Mouse (Mus musculus) right cerebral cortex, postnatal 10 days (tissue): ENCODE measurements around the gene Strbp.
"Not testable (repeated sequence)": the region's sequence is repeated elsewhere in the genome, so short reads cannot be mapped to it uniquely, and the experiment has no call there.

Experiments
- DNase-seq, 2 experiments: peaks; one replicate each; pipeline ENCODE4 v3.0.0; 2021; ENCODE audit warnings: low spot score in 2 of 2

Strbp gene

DNA sequence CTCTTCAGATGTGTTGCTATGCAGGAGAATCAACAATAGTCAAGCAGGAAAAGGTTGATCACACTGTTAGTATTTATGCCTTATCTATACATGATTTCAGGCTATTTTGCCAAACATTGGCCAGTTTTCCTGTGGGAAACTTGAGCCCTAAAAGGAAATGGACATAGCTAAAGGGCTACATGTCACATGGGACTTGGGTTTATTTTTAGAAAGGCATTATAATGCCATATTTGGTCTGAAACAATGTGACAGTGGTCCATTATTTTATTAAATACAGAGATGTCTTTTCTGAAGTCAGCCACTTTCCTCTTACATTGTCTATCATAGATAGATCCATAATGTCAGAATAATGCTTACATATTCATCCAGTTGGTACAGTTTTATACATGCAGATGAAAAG lies 176.1 kb downstream of the Strbp start:
- DNase-seq: no peak

DNA sequence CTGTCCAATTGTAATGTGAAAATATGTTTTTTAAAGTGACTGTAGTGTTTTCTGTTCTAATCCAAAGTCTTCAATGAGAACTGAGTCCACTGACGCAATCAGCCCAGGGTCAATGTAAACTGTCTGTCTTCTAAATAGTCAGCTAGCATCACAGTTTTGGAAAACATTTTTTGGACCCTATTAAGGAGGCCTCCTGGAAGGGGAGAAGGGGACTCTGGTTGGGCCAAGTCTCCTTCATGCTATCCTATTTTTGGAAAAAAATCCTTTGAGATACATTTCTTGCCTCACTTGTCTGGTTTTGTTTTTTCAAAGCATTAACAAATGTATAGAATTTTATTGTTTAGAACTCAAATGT lies 184.4 kb downstream of the Strbp start:
- DNase-seq: no peak

- no peak for DNase-seq
These were observed 184.9 kb downstream of the Strbp start for GRCm38 (mm10) chr2:37518561-37519285.

DNA sequence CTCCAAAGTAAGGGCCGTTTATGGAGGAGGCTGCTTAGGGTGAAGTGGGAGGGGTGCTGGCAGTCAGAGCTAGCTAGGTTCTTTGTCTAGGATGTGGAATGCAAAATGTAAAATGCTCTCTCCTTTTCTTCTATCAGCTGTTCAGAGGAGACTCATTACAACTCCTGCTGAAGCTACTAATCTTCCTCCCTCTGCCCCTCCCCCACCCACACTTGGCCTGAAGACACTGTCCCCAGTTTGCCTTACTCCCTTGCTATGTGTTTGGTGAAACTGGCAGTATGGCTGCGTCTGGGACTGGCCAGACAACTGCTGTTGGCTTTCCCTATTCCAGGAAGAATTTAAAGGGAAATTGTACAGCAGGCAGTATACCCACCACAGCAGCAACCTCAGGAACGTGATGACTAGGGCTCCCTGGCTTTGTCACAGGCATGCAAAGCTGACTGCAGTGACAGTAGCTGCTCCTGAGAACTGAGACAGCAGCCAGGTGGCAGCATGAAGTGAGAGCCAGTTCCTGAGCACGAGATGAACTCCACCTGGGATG lies 186.7 kb downstream of the Strbp start:
- peak; percentile 60 to 68 for DNase-seq

GRCm38 (mm10) chr2:37516030-37516710 lies 187.5 kb downstream of the Strbp start, which contains the start of gene Gpr21:
TSS of gene Gpr21 (plus strand) at chr2:37516332.
- DNase-seq: peak; percentile 31 to 48

- DNase-seq: no peak
These were observed 192.3 kb downstream of the Strbp start for GRCm38 (mm10) chr2:37511134-37511901.

DNA sequence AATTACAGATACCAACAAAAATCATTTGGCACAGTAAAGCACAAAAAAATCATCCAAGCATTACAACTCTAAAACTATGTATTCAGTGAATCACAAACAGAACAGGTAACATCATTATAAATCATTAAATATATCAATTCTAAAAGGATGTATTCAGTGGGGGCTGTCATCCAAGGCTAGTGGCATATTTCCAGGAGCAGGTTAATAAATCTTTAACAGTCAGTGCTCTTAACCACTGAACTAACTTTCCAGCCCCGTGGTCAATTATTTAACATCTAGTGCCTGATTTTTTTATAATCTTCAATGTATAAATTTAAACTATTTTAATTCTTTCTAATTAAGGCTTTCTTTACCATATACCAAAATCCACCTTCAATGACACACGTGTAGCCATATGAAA lies 197.8 kb downstream of the Strbp start:
- not testable (repeated sequence) for DNase-seq

GRCm38 (mm10) chr2:37497321-37497720 lies 206.3 kb downstream of the Strbp start:
- DNase-seq: no peak

- DNase-seq: no peak
These were observed 214.7 kb downstream of the Strbp start for GRCm38 (mm10) chr2:37488956-37489355.

DNA sequence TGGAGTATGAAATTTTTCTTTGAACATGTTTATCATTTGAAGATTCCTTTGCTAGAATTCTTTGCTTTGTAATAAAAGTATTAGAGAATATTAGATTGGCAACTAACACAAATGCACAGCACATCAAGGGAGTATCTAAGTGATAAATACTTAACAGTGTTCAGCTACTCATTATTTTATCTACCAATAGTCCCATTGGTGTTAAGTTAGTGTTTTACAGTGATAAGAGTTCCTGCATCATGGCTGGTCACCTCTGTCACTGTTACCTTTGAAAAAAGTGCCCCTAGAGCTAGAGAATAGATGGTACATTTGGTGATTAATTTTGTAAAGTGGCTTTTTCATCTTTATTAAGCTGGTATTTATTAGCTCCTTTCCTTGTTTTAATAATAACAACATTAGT lies 217.3 kb downstream of the Strbp start:
- no peak for DNase-seq

DNA sequence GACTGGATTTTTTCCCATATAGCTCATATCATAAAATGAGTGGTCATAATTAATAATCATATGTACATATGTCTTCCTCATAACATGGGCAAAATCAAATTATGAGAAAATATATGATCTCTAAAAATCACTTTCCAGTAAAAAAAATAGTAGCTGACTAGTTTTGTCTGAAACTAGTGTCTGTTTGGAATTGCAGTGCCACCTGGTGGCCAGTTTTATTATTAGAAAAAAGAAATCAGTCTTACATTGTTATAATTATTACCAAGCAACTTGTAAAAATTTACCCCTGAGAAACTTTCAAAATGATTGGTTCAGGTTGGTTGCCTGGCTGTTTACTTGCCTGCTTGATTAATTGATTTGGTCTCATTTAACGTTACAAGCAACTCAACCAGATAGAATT lies 218.3 kb downstream of the Strbp start:
- DNase-seq: no peak

DNA sequence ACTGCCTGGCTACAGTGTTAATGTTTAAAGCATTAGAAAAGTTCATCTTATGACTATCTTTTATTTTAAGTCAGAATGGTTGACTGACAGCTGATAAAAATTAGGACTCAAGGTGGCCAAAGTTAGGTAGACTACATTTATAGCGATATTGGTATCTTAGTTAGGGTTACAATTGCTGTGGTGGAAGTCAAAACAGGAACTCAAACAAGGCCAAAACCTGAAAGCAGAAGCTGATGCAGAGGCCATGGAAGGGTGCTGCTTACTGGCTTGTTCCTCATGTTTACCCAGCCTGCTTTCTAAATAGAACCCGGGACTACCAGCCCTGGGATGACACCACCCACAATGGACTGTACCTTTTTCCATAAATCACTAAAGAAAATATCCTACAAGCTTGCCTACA lies 219.5 kb downstream of the Strbp start:
- DNase-seq: no peak

- no peak for DNase-seq
These were observed 223.6 kb downstream of the Strbp start for GRCm38 (mm10) chr2:37480039-37480438.

GRCm38 (mm10) chr2:37479559-37479958 lies 224.1 kb downstream of the Strbp start:
- no peak for DNase-seq

GRCm38 (mm10) chr2:37466266-37466665 lies 237.4 kb downstream of the Strbp start:
- no peak for DNase-seq

DNA sequence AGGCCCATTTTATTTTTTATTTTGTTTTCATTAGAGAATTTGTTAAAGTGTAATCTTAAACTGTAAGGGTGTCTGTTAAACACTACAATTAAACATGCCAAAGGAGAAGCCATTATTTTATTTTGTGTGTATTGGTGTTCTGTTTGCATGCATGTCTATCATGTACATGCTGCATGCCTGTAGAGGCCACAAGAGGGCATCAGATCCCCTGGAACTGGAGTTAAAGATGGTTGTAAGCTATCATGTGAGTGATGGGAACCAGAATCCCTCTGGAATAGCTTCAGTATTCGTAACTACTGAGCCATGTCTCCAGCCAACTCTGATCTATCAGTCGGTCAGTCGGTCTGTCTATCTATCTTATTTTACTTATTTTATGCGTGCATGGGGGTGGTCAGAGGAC lies 243.0 kb downstream of the Strbp start:
- DNase-seq: no peak

DNA sequence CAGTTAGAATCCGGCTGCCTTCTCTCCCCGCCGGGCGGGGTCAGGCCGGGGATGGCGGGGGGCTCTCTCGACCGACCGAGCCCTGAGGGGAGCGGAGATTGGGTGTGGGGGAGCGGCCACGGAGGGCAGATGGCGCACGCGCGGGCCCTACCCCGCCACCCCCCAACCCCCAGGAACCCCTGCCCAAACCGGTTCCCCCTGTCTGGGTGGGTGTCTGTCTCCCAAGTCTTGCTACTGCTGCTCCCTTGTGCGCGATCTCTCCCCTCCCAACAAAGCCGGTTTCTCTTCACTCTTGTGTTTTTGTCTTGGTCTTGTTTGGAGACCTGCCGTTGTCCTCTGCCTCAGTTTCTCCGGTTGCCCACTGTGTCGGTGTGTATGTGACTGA lies 251.3 kb downstream of the Strbp start:
- DNase-seq: peak in 1 of 2 experiments; percentile 53

- DNase-seq: peak; percentile 94 to 96
These were observed 251.8 kb downstream of the Strbp start for GRCm38 (mm10) chr2:37451667-37452375.

DNA sequence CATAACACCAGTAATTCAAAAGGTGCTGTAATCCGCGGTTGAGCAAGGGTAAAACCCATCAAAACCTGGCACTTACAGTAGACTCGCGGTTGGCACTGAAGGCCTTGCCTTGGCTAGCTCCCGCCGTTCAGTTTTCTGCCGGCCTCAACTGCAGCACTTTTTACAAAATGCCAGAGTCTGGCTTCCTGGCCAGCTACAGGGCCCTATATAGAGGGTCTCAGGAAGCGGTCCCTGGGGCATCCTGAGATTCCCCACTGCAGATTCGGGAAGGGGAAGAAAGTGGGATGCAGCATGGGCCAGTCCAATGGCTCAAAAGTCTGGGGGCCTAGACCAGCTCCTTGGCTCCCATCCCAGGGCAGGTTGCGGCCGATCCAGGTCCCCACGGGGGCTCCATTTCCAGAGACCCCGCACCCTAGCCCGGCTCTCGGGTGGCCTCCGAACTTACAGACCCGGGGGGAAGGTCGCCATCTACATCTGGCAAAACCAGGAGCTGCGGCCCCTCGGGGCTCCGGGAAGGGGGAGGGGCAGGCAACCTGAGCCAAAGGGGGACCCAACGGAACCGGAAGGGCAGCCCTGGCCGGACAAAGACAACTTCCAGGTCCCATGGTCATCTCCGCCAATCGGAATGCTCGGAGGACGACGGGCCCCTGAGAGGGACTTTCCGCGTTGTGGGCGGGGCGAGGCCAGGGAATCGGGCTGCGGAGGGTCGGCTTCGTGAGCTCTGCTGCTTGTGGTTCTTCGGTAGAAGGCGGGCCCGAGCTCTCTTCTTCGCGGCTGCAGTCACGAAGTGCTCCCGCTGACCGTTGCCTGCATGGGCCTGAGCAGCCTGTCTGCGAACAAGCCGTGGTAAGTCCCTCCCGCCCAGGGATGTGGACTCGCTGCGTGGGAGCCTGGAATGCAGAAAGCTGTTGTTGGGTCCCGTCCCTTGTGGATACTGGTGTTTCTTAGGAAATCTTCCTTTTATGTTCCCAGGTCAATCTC lies 260.8 kb downstream of the Strbp start, which contains the start of the genes Zbtb26, Zbtb6 and Rabgap1:
TSS of gene Zbtb26 (minus strand) at position 525 of the 981 bp plus-strand sequence.
TSS of gene Zbtb6 (minus strand) at position 561 of the 981 bp plus-strand sequence.
TSS of gene Rabgap1 (plus strand) at position 669 of the 981 bp plus-strand sequence.
- DNase-seq: peak; percentile 98
